Mouse (Mus musculus) ES-CJ7 (cell line): ENCODE results near the gene Cdk12.
"Not testable (repeated sequence)": the region's sequence is repeated elsewhere in the genome, so short reads cannot be mapped to it uniquely, and the experiment has no call there.

Experiments used
- DNase-seq: peaks from one replicate; pipeline ENCODE4 v3.0.0; 2011; ENCODE audit warnings: low read depth, low spot score

Gene Cdk12

GRCm38 (mm10) chr11:98202641-98203350 lies at the start of gene Cdk12:
TSS of gene Cdk12 (plus strand) at chr11:98203059.
- DNase-seq = peak; percentile 99

- DNase-seq = no peak
Measured at GRCm38 (mm10) chr11:98155094-98155493, 47.8 kb upstream of the Cdk12 start.

GRCm38 (mm10) chr11:98168400-98168799 lies 34.5 kb upstream of the Cdk12 start:
- no peak for DNase-seq

GRCm38 (mm10) chr11:98182149-98182548 lies 20.7 kb upstream of the Cdk12 start:
- DNase-seq = not testable (repeated sequence)

- DNase-seq = no peak
Measured at GRCm38 (mm10) chr11:98187640-98188395, 15.0 kb upstream of the Cdk12 start.

GRCm38 (mm10) chr11:98190820-98191219 lies 12.0 kb upstream of the Cdk12 start:
- no peak for DNase-seq

- DNase-seq = peak; percentile 99
Measured at GRCm38 (mm10) chr11:98192901-98193805, 9.7 kb upstream of the Cdk12 start, which contains the start of gene Med1. TSS of gene Med1 (minus strand) at chr11:98193293.

- peak; percentile 87 for DNase-seq
Measured at GRCm38 (mm10) chr11:98201791-98202640, 843 bp upstream of the Cdk12 start.

- DNase-seq = no peak
Measured at GRCm38 (mm10) chr11:98203351-98203911, 572 bp downstream of the Cdk12 start.

- DNase-seq = no peak
Measured at GRCm38 (mm10) chr11:98203931-98204421, 1.1 kb downstream of the Cdk12 start.

- no peak for DNase-seq
Measured at GRCm38 (mm10) chr11:98205463-98205862, 2.6 kb downstream of the Cdk12 start.

GRCm38 (mm10) chr11:98206281-98206680 lies 3.4 kb downstream of the Cdk12 start:
- DNase-seq = not testable (repeated sequence)

- DNase-seq = not testable (repeated sequence)
Measured at GRCm38 (mm10) chr11:98209661-98210060, 6.8 kb downstream of the Cdk12 start.

GRCm38 (mm10) chr11:98213311-98213710 lies 10.5 kb downstream of the Cdk12 start:
- DNase-seq = no peak

GRCm38 (mm10) chr11:98226349-98226748 lies 23.5 kb downstream of the Cdk12 start:
- no peak for DNase-seq

GRCm38 (mm10) chr11:98238416-98238815 lies 35.6 kb downstream of the Cdk12 start:
- peak; percentile 64 for DNase-seq

- DNase-seq = no peak
Measured at GRCm38 (mm10) chr11:98238995-98239394, 36.1 kb downstream of the Cdk12 start.

GRCm38 (mm10) chr11:98242910-98243309 lies 40.1 kb downstream of the Cdk12 start:
- DNase-seq = not testable (repeated sequence)

GRCm38 (mm10) chr11:98244415-98244814 lies 41.6 kb downstream of the Cdk12 start:
- DNase-seq = no peak

- DNase-seq = peak; percentile 23
Measured at GRCm38 (mm10) chr11:98247325-98247724, 44.5 kb downstream of the Cdk12 start.
